Mouse (Mus musculus) embryonic fibroblast, embryonic 13.5 days (primary cell): ENCODE results near the gene Fam129c. TPM values are rescaled to one million over a fixed set of nuclear protein-coding genes. Genes with fewer than 3 reads are reported as not detected.

Experiments
- H3K27ac ChIP-seq: 2 replicates; pipeline ENCODE4 v1.5.1; 2012; ENCODE audit warnings: low read length, control low read depth, inconsistent platforms; ENCODE audit not compliant: insufficient read depth
- H3K4me1 ChIP-seq: 2 replicates; pipeline ENCODE4 v1.6.1; 2011; ENCODE audit warnings: low read length; ENCODE audit not compliant: control insufficient read depth, insufficient read depth
- H3K4me3 ChIP-seq: 2 replicates; pipeline ENCODE4 v1.5.1; 2011; ENCODE audit warnings: mild to moderate bottlenecking, control low read depth, low read length; ENCODE audit not compliant: insufficient read depth
- CTCF ChIP-seq: IDR thresholded peaks from 2 replicates; pipeline ENCODE4 v1.5.1; 2011; ENCODE audit warnings: mild to moderate bottlenecking, control low read depth, low read length, moderate library complexity, borderline replicate concordance; ENCODE audit not compliant: insufficient read depth
- POLR2A ChIP-seq: IDR thresholded peaks from 2 replicates; pipeline ENCODE4 v1.6.1; 2011; ENCODE audit warnings: low read depth, mild to moderate bottlenecking, control low read depth, low read length, moderate library complexity
- polyA plus RNA-seq: library from polyadenylated mRNA; stranded (reverse); fragments of >200 nt; gene quantifications from 2 replicates; pipeline ENCODE4 v1.2.4, GENCODE M21; 2011; ENCODE audit warnings: low read depth; ENCODE audit not compliant: missing spikeins, insufficient read length

Gene Fam129c
- 1.8 and 3.0 TPM in 2 replicates for polyA plus RNA-seq

GRCm38 (mm10) chr8:71597451-71597850 lies at the start of gene Fam129c:
Gene Fam129c (plus strand): TSS chr8:71597648.
- TF ChIP-seq POLR2A (no peak), CTCF (no peak)
- Histone ChIP-seq H3K27ac (no peak within 1 kb of the TSS), H3K4me3 (no peak within 1 kb of the TSS), H3K4me1 (peaks cover 5% of the 10 kb centered on the region)

- Histone ChIP-seq H3K27ac (no peak overlapping the region), H3K4me1 (no peaks in the 10 kb centered on the region), H3K4me3 (no peak overlapping the region)
- no peak for TF ChIP-seq POLR2A
- TF ChIP-seq CTCF = no peak
These were observed 46.7 kb upstream of the Fam129c start for GRCm38 (mm10) chr8:71550754-71551153.

GRCm38 (mm10) chr8:71552770-71553169 lies 44.7 kb upstream of the Fam129c start:
- no peak overlapping the region for H3K27ac ChIP-seq
- TF ChIP-seq CTCF (no peak), POLR2A (no peak)
- H3K4me3 ChIP-seq = no peak overlapping the region
- H3K4me1 ChIP-seq = no peaks in the 10 kb centered on the region

- Histone ChIP-seq H3K4me3 (no peak overlapping the region), H3K27ac (no peak overlapping the region), H3K4me1 (no peaks in the 10 kb centered on the region)
- TF ChIP-seq POLR2A = no peak
- no peak for TF ChIP-seq CTCF
These were observed 43.4 kb upstream of the Fam129c start for GRCm38 (mm10) chr8:71554001-71554400.

GRCm38 (mm10) chr8:71554644-71555043 lies 42.8 kb upstream of the Fam129c start:
- TF ChIP-seq POLR2A = no peak
- TF ChIP-seq CTCF = no peak
- no peak overlapping the region for H3K4me3 ChIP-seq
- H3K4me1 ChIP-seq = no peaks in the 10 kb centered on the region
- H3K27ac ChIP-seq = no peak overlapping the region

GRCm38 (mm10) chr8:71558071-71558957 lies 39.1 kb upstream of the Fam129c start, which contains the start of gene Tmem221:
Gene Tmem221 (minus strand): TSS chr8:71558871.
- Histone ChIP-seq H3K4me3 (peak within 1 kb of the TSS; percentile 22), H3K4me1 (no peaks in the 10 kb centered on the region), H3K27ac (no peak within 1 kb of the TSS)
- TF ChIP-seq POLR2A = no peak
- no peak for TF ChIP-seq CTCF

- Histone ChIP-seq H3K4me1 (no peaks in the 10 kb centered on the region), H3K27ac (no peak overlapping the region), H3K4me3 (peak overlapping the region; percentile 22)
- TF ChIP-seq CTCF (no peak), POLR2A (0 out of 2 replicates have a peak, but pooled peaks have one; percentile 13)
These were observed 38.3 kb upstream of the Fam129c start for GRCm38 (mm10) chr8:71558958-71559690.

GRCm38 (mm10) chr8:71560071-71560470 lies 37.4 kb upstream of the Fam129c start:
- H3K4me1 ChIP-seq = no peaks in the 10 kb centered on the region
- no peak for TF ChIP-seq POLR2A
- TF ChIP-seq CTCF = no peak
- H3K27ac ChIP-seq = no peak overlapping the region
- no peak overlapping the region for H3K4me3 ChIP-seq

GRCm38 (mm10) chr8:71560765-71561164 lies 36.7 kb upstream of the Fam129c start:
- TF ChIP-seq CTCF (no peak), POLR2A (no peak)
- Histone ChIP-seq H3K4me3 (no peak overlapping the region), H3K27ac (no peak overlapping the region), H3K4me1 (no peaks in the 10 kb centered on the region)

- H3K4me3 ChIP-seq = no peak overlapping the region
- TF ChIP-seq POLR2A (no peak), CTCF (peak; percentile 88)
- H3K4me1 ChIP-seq = no peaks in the 10 kb centered on the region
- H3K27ac ChIP-seq = no peak overlapping the region
These were observed 36.0 kb upstream of the Fam129c start for GRCm38 (mm10) chr8:71561401-71561800.
